Mouse (Mus musculus) cerebellum, adult (tissue): Measurements from ENCODE around the gene Shank3.
A peak's percentile ranks its signal among the peaks of the same experiment; 100 is the strongest.

Source experiments
- ATAC-seq: cut with Nextera tagmentation; 2 replicates; pipeline ENCODE4 v1.9.2; 2017; ENCODE audit warnings: mild to moderate bottlenecking, moderate library complexity, mixed read lengths; ENCODE audit not compliant: insufficient number of reproducible peaks, low FRiP score, low TSS enrichment

Shank3 gene

GRCm38 (mm10) chr15:89523283-89523832, 23.9 kb downstream of the Shank3 start:
- 0 out of 2 replicates have a peak, but pooled peaks have one; percentile 10 for ATAC-seq

GRCm38 (mm10) chr15:89524001-89524571, 24.7 kb downstream of the Shank3 start:
- ATAC-seq: no peak

GRCm38 (mm10) chr15:89524611-89525415, 25.4 kb downstream of the Shank3 start:
- 0 out of 2 replicates have a peak, but pooled peaks have one; percentile 11 for ATAC-seq

- peak; percentile 66 for ATAC-seq
Measured at GRCm38 (mm10) chr15:89525464-89525863, 26.0 kb downstream of the Shank3 start.

- ATAC-seq: no peak
Measured at GRCm38 (mm10) chr15:89525896-89526295, 26.5 kb downstream of the Shank3 start.

GRCm38 (mm10) chr15:89526776-89527325, 27.4 kb downstream of the Shank3 start:
- ATAC-seq: no peak

GRCm38 (mm10) chr15:89527466-89527865, 28.0 kb downstream of the Shank3 start:
- no peak for ATAC-seq

GRCm38 (mm10) chr15:89528201-89528850, 28.9 kb downstream of the Shank3 start:
- ATAC-seq: no peak

GRCm38 (mm10) chr15:89528923-89529322, 29.5 kb downstream of the Shank3 start:
- ATAC-seq: no peak

- no peak for ATAC-seq
Measured at GRCm38 (mm10) chr15:89530336-89530735, 30.9 kb downstream of the Shank3 start.

- no peak for ATAC-seq
Measured at GRCm38 (mm10) chr15:89531399-89531798, 32.0 kb downstream of the Shank3 start.

GRCm38 (mm10) chr15:89532026-89532923, 32.9 kb downstream of the Shank3 start:
- 0 out of 2 replicates have a peak, but pooled peaks have one; percentile 7 for ATAC-seq

GRCm38 (mm10) chr15:89532924-89533842, 33.8 kb downstream of the Shank3 start:
- 0 out of 2 replicates have a peak, but pooled peaks have one; percentile 8 for ATAC-seq

- ATAC-seq: no peak
Measured at GRCm38 (mm10) chr15:89533843-89534207, 34.4 kb downstream of the Shank3 start.

GRCm38 (mm10) chr15:89544171-89544570, 44.7 kb downstream of the Shank3 start:
- ATAC-seq: peak; percentile 26; the same call in 1 of the 2 replicates

GRCm38 (mm10) chr15:89547321-89547720, 47.9 kb downstream of the Shank3 start:
- no peak for ATAC-seq

- no peak for ATAC-seq
Measured at GRCm38 (mm10) chr15:89547824-89548601, 48.6 kb downstream of the Shank3 start.

GRCm38 (mm10) chr15:89548837-89549236, 49.4 kb downstream of the Shank3 start:
- ATAC-seq: peak; percentile 61
